Mouse (Mus musculus): ENCODE results near the gene Rmi2. TPM values are rescaled to one million over a fixed set of nuclear protein-coding genes. Genes with fewer than 3 reads are reported as not detected.

The Rmi2 gene
- 2.2 and 2.6 TPM in 2 replicates for polyA plus RNA-seq (2012; rRNA removed)

- peak; percentile 57 for DNase-seq (ENCODE audit: low read depth, low spot score)
- under 1% methylated on average over 69 of the region's 69 CpGs for WGBS
Measured at GRCm38 (mm10) chr16:10834911-10835587, at the start of gene Rmi2. TSS of gene Rmi2 (plus strand) at chr16:10835059.

DNA sequence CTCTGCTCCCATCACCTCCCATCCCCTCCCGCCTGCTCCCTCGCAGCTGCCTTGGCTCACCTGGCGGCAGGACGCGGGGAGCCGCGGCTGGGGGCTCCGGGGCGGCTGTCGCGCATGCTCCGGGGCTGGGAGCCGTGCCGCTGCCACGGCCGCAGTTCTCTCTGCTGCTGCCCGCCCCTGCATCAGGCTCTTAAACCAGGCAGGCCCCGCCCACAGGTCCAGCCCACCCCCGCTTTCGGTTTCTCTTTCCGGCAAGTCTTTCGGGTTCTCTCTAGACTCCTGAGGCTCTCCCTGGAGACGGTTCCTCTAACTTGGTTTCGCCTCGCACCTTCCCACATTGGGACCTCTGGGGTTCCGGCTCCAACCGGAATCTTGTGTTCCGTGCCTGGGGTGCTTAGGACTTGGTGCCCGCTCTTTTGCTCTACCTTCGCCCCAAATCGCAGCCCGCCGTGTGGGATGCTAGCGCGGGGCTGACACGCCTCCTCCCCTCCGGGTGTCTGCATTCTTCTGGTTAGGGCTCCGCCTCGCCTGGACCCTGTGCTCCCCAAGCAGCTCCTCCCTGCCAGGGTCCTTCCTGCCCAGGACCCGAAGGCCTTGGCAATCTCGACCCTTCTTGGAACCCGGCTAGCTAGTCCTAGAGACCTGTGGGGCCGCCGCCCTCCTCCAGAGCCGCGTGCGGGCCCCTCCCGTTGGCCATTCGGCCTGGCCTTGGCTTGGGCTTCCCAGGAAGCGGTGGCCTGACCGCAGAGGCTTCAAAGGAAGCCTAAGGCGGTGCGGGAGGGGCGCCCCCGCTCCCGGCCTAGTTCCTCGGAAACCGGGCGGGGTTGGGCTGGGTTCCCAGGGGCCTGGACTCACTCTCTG, 49.3 kb upstream of the Rmi2 start, which contains the start of gene Socs1:
TSS of gene Socs1 (minus strand) at position 166 of the 861 bp plus-strand sequence.
- DNase-seq (ENCODE audit: low read depth, low spot score): peak; percentile 71
- 1% methylated on average over 59 of the region's 59 CpGs for WGBS

GRCm38 (mm10) chr16:10786288-10786687, 48.6 kb upstream of the Rmi2 start:
- WGBS: 2% methylated on average over 9 of the region's 9 CpGs
- peak; percentile 85 for DNase-seq (ENCODE audit: low read depth, low spot score)

- WGBS: 64% methylated on average over 4 of the region's 4 CpGs
- DNase-seq (ENCODE audit: low read depth, low spot score): no peak
Measured at GRCm38 (mm10) chr16:10786782-10787547, 47.9 kb upstream of the Rmi2 start.

DNA sequence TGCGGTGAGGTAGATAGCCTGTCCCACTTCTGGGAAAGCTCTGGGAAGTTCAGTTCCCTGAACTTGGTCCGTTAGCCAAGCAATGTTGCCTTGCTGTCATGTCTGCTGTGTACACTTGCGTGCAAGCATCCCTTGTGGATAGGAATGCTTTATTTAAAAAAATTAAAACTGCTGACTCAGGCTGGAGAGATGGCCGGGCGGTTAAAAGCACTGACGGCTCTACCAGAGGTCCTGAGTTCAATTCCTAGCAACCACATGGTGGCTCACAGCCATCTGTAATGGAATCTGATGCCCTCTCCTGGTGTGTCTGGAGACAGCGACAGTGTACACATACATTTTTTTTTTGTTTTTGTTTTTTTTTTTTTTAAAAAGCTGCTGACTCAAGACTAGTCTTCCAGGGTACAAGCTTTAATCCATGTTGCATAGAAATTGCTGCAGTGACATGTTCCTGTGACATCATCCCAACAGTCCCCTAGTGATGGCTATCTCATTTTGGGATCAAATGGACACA, 47.3 kb upstream of the Rmi2 start:
- no peak for DNase-seq (ENCODE audit: low read depth, low spot score)
- WGBS: 83% methylated on average over 7 of the region's 7 CpGs

DNA sequence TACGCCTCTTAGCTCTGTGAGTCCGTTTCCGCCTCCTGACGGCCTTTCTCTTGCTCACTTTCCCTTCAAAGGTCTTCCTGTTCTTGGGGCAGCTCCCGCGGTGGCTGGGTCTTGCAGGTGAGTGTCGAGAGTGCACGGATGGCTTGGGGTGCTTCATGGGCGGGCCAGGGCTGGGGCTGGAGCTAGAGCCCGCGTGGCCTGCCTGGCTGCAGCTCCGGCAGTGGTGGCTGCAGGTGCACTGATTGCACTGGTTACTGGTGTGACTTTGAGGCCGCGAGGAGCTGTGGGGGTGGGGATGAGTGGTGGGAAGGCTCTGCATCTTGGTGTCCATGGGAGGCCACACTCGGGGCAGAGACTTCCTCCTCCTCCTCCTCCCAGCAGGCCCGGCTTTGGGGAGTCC, 46.6 kb upstream of the Rmi2 start, which contains the start of gene Tnp2:
TSS of gene Tnp2 (minus strand) at position 390 of the 400 bp plus-strand sequence.
- DNase-seq (ENCODE audit: low read depth, low spot score): no peak
- 71% methylated on average over 16 of the region's 16 CpGs for WGBS

GRCm38 (mm10) chr16:10788866-10789265, 46.0 kb upstream of the Rmi2 start:
- DNase-seq (ENCODE audit: low read depth, low spot score): no peak
- WGBS: 90% methylated on average over 4 of the region's 4 CpGs

DNA sequence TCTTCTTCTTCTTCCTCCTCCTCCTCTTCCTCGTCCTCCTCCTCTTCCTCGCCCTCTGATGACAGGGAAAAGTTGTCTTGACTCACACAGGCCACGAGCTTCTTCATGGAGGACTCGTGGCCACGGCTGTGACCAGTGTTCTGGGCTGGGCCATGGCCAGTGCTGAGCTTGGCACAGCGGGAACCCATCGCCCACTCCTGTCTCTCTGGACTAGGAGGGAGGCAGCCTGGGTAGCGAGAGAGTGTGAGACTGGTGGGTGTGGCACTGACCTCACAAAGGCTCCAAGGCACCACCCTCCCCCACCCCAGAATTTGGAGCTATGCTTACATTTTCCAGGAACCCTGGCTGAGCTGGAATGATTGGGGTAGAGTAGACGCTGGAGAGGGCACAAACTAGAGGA, 44.2 kb upstream of the Rmi2 start, which contains the start of gene Prm3:
TSS of gene Prm3 (minus strand) at position 213 of the 400 bp plus-strand sequence.
- 78% methylated on average over 9 of the region's 9 CpGs for WGBS
- DNase-seq (ENCODE audit: low read depth, low spot score): no peak

DNA sequence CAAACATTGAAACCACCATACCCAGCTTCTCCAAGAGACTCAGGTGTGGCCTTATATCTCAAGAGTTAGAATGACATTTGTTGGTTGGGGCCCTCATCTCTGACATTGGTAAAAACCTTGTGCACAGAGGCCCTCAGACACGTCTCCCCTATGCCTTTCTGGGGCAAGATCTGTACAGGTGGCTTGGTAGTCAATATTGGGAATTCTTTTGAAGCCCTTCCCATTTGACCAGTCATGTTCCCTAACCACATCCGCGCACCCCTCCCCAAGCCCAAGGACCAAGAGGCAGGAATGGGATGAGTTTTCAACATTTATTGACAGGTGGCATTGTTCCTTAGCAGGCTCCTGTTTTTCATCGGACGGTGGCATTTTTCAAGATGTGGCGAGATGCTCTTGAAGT, 38.8 kb upstream of the Rmi2 start, which contains the start of gene Prm2:
TSS of gene Prm2 (minus strand) at position 101 of the 400 bp plus-strand sequence.
- WGBS: 84% methylated on average over 6 of the region's 6 CpGs
- no peak for DNase-seq (ENCODE audit: low read depth, low spot score)

DNA sequence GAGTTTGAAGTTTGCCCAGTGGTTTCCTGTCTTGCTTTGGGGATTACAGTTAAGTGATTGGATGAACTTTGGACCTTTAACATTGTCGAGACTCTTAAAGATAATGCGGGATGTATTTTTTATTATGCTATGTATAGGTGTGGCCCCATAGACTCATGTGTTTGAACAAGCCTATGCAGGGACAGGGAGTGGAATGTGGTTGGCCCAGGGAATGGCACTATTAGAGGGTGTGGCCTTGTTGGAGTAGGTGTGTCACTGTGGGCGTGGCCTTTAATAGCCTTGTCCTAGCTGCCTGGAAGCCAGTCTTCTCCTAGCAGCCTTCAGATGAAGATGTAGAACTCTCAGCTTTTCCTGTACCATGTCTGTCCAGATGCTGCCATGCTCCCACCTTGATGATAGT, 32.4 kb upstream of the Rmi2 start:
- WGBS: 28% methylated on average over 3 of the region's 3 CpGs
- peak; percentile 61 for DNase-seq (ENCODE audit: low read depth, low spot score)

- 86% methylated on average over 10 of the region's 10 CpGs for WGBS
- no peak for DNase-seq (ENCODE audit: low read depth, low spot score)
Measured at GRCm38 (mm10) chr16:10805789-10806527, 28.9 kb upstream of the Rmi2 start, which contains the start of gene Prm1. TSS of gene Prm1 (minus strand) at chr16:10805839.

- 94% methylated on average over 1 of the region's 1 CpGs for WGBS
- no peak for DNase-seq (ENCODE audit: low read depth, low spot score)
Measured at GRCm38 (mm10) chr16:10810376-10810775, 24.5 kb upstream of the Rmi2 start.

GRCm38 (mm10) chr16:10812865-10813371, 21.9 kb upstream of the Rmi2 start, which contains the start of gene Gm11172:
TSS of gene Gm11172 (plus strand) at chr16:10812915.
- DNase-seq (ENCODE audit: low read depth, low spot score): no peak
- WGBS: 98% methylated on average over 2 of the region's 2 CpGs

DNA sequence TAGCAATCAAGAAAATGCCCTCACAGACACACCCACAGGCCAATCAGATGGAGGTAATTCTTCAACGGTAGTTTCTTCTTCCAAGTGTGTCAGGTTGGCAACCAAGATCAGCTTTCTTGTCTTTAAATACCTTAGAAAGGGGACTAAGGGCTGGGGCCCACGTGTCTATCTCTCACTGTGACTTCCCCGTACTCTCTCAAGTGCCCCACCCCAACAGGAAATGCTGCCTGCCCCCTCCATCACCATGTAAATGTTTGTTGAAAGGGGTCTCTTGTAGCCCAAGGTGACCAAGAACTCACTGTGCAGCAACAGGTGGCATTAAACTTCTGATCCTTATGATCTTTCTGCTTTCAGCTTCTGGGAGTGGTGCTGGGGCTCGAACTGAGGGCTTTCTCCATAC, 21.1 kb upstream of the Rmi2 start:
- 83% methylated on average over 4 of the region's 4 CpGs for WGBS
- no peak for DNase-seq (ENCODE audit: low read depth, low spot score)

GRCm38 (mm10) chr16:10814864-10815263, 20.0 kb upstream of the Rmi2 start:
- WGBS: 32% methylated on average over 4 of the region's 4 CpGs
- DNase-seq (ENCODE audit: low read depth, low spot score): no peak

DNA sequence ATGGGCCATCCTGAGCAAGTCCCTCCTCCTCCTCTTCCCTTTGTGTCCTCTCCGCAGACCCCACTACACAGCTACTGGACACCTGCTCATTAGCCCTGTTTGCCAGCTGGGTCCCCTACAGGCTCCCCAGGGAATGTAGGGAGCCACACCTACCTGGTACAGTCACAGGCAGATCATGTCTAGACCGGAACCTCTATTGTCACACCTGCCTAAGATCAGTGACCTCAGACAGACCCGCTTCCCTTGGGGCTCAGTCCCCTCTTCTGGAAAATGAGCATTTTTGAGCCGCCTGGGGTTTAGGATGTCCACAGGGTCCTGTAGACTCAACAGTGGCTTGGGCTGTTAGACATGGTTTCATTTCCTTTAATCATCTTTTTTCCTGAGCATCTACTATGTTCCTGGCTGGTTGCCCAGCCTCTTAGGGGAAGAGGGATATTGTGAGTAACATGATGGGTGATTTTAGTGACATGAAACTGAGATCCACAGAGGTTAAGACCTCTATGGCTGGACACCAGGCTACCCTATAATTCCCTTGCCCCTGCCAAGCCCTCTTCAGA, 16.2 kb upstream of the Rmi2 start:
- DNase-seq (ENCODE audit: low read depth, low spot score): no peak
- WGBS: 83% methylated on average over 4 of the region's 4 CpGs

DNA sequence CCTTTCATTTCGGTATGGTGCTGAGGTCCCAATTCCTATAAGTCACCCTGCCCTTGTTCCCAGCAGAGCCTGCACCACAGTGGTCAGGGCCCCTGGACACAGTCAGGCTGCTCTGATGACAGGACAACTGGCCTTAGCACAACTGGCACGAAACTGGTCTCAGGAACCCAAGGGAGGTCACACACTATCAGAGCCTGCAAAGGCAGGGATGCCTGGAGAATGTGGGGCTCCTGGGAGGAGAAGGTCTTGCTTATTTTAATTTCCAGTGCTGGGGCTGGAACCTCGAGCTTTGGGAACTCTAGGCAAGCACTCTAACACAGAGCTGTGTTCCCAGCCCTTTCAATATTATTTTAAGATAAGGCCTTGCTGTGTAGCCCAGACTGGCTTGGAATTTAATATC, 14.9 kb upstream of the Rmi2 start:
- no peak for DNase-seq (ENCODE audit: low read depth, low spot score)

DNA sequence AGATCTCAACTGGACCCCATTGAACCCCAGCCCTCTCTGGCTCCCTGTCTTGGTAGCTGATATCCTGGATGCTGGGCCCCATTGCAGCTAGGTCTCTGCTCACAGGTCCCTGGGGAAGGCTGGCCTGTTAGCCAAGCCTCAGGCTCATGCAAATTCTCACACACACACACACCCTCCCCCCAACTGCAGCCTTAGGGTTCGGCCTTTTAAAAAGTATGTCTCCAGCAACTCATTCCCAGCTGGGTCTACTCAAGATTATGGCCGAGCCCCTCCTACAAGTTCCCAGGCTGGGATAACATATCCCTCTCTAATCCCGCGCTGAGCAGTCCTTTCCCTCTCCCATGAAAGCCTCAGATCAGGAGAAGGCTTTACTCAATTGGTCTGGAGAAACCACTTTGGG, 13.5 kb upstream of the Rmi2 start:
- no peak for DNase-seq (ENCODE audit: low read depth, low spot score)
- WGBS: 39% methylated on average over 4 of the region's 4 CpGs

More for the DNA sequence above, 14.9 kb upstream of the Rmi2 start:
- 87% methylated on average over 3 of the region's 3 CpGs for WGBS
